Mouse (Mus musculus) testis, postnatal 10 days (tissue): Measurements from ENCODE around the gene Rgs5.

Source experiments
- DNase-seq: peaks from one replicate; pipeline ENCODE4 v3.0.0; 2021; ENCODE audit warnings: low spot score

Gene Rgs5

DNA sequence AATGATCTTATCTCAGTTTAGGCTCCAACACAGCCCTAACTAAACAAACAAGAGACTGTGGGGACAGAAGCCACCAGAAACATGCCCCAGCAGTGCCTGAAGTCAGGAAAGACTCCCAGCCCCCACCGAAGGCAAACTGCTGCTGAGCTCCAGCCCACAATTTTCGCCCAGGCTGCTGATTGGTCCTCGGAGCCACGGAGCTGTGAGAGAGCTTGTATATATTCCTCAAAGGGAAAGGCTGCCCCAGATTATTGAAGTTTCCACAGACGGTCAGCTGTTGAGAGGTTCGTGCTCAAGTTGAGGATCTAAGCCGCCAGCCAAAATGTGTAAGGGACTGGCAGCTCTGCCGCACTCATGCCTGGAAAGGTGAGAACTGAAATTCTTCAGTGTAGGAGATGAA is at the start of gene Rgs5:
Gene Rgs5 (plus strand): TSS at position 246 of the 400 bp plus-strand sequence.
- no peak for DNase-seq

DNA sequence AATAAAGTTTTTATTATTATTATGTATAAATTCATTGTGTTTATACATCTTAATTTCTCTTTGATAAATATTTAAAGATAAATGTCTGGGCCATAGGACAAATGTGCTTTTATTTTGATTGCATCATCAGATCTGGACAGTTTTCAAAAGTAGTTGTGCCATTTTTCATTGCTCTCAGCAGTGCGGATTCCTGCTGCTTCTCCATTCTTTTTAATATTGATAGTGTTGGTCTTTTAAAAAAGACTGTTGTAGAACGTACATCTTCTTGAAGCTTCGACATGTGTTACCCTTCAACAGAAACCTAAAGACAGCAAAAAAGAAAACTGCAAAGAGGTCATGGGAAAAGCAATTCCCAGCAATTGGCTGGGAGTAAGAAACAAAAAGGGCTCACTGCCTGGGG is 49.1 kb upstream of the Rgs5 start:
- no peak for DNase-seq

DNA sequence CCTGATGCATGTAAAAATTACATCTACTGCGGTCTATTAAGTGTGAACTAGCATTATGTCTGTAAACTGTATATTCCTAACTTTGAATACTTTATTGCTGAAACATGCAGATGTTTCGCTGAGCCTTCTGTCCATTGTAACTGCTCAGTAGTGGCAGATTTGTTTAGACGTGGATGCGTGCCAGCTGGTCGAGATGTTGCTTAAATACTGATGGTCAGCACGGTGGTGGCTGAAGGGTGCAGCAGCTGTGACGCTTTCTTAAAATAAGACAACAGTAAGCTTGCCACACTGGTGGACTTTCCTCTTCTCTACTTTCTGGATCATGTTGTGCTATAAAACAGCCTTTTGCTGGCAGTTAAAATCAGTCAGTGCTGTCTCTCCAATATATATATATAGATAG is 25.6 kb upstream of the Rgs5 start:
- DNase-seq: no peak

DNA sequence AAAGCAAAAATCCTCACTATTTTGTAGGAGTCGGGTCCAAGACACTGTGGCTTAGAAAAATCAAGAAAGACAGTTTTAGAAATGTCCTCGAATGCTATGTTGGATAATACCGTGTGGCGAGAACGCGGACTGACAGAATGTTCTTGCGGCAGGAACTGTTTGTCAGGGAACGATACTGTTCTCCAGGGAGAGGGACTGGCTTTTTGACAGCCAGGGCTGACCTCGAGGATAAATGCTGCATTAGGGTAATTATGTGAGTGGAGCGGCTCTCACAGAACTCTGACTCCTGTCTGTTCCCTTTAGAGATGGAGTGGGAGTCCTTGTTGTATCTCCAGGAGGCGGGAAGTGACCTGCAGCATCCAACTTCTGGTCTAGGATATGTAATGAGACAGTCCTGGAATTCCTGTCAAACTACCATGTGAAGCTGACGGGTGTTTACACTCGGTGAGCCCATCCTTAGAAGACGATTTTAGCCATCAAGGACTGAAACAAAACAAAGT is 18.0 kb upstream of the Rgs5 start:
- no peak for DNase-seq

DNA sequence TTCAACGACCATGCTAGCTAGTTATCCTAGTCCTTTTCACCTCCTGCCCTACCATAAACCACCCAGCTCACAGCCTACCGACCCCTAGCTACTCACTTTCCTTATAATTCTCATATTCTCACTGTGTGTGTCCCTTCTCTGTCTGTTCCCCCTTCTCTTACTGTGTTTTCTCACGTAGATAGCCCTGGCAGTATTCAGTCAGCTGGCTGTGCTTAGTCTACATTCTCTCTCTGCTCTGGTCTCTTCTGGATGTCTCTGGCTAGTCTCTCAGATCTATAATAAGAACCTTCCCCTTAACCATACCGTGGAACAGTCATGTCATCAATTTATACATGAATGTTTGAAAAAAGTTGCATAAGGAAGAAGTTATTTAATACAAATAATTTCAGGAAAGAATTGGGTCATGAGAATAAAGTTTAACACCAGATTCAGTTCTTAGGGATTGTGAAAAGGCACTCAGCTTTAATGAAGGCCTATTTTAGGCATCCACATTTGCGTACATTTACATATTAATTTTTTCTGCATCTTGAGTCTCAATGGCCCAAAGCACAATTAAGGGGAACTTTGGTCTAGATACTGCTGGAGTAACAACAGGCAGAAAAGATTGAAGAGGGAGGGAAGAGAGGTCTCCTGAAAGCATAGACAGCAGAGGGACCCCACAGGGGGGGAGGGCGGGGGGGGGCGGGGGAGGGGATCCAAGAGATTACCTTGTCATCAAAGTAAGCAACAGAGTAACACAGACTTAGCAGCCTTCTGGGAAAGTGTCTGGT is 10.2 kb upstream of the Rgs5 start:
- DNase-seq: no peak

DNA sequence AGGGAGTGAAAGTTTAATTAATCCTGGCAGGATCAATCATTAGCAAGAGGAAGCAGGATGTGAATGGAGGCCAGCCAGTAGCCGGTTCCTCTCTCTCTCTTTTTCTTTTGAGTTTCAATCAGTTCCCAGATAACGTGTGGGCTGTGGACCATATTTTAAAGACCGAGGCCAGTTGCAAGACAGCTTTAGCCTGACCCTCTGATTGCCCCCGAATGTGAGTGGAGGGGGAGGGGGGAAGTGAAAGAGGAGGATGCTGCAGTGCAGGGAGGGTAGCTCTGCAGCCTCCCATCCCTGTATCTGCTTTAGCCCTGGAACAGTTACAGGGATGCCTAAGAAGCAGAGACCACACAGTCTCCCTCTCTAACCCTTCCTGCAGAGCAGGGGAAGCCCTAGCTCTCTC is 4.2 kb downstream of the Rgs5 start:
- DNase-seq: no peak

DNA sequence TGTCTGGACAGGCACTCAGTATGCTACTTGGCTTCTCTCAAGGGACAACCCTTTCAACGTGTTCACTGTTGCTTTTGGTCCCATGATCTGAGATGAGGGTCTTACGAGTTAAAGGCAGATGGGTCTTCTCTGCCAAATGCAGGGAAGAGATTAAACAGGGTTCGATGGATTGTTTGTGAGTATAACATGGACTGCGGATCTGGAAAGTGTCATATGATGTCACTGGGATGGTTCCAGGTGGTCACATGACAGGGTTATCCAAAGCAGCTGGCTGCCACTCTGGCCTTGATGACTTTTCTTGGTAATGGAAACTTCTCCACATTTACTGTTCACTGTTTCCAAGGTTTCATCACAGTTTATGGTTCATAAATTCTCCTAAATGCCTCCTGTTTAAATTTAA is 12.0 kb downstream of the Rgs5 start:
- DNase-seq: no peak

DNA sequence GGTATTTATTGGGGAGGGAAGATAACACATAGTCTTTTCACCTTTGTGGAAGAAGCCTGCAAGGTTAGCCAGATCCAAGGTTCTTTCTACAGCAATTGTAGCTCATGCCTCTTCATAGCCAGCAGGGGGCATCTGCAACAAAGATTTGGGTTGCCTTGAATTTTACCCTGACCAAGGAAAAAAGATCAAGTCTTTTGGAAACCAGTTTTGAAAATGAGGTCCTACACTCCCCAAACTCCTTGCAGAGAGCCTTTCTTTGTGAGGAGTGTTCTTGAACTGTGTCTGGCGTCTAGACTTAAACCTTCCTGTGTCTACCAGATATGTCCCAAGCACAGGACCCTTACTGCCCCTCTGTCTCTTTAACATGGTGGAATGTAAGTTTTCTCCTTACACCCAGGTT is 15.4 kb downstream of the Rgs5 start:
- peak; percentile 43 for DNase-seq

DNA sequence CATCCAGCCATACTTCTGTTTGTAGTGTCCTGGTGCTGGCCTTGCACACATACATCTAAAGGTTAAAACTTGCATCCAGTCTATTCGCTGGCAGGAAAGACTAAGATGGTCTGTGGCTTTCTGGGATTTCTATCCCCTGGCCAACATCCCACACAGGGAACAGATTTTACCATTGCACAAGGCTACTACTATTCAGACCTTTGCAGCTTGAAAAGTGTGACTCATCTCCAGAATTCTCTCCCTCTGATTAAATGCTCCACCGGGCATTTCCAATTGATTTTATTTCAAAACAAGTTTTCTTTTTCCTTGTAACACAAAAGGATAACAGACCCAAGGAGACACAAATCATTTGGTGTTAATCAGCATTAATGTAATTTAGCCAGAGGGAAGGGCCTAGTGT is 16.5 kb downstream of the Rgs5 start:
- DNase-seq: no peak

DNA sequence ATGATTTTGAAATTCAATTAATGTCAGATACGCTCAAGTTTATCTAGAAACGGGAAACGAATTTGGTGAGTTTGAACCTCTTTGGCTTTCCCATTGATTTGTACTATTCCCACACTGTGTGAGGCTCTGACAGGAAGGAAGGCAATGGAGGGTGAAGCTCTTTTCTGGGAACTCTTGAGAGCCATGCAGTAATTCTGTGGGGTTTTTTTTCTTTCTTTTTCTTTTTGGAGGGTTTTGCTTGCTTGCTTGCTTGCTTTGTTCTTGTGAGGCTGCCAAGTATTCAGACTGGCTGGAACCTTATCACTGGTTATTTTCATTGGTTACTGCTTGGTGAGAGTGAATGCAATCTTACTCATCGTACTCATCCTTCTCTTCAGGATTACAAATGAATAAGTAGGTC is 17.0 kb downstream of the Rgs5 start:
- no peak for DNase-seq

DNA sequence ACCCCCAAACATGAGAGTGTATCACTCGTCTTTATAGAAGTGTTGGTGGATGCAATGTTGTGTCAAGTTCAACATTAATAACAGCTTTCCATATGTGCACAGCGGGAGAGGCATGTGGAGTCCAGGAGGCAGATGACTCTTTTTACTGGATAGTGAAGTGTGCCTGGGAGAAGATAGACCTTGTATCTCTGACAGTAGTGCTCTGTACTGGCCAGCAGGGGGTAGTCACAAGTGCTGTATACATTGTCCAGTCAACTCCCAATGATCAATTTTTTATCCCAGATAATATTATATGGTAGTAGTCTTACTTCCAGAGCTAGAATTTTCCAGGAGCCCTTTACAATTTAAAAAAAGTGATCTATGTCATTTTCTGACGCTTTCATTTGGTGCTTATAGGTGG is 18.8 kb downstream of the Rgs5 start:
- no peak for DNase-seq

DNA sequence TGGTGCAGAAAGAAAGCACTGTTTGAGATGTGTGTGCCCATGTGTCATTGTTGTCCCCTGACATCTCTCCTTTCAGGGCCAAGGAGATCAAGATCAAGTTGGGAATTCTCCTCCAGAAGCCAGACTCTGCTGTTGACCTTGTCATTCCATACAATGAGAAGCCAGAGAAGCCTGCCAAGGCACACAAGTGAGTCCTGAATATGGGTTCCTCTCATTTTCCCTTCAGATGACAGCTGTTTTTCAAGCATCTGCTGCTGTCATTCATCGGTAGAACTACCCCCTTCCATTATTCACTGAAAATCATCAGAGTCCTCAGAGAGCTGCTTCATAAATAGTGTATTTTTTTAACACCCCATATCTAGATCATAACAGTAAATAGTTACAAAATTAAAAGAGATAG is 21.4 kb downstream of the Rgs5 start:
- DNase-seq: no peak

DNA sequence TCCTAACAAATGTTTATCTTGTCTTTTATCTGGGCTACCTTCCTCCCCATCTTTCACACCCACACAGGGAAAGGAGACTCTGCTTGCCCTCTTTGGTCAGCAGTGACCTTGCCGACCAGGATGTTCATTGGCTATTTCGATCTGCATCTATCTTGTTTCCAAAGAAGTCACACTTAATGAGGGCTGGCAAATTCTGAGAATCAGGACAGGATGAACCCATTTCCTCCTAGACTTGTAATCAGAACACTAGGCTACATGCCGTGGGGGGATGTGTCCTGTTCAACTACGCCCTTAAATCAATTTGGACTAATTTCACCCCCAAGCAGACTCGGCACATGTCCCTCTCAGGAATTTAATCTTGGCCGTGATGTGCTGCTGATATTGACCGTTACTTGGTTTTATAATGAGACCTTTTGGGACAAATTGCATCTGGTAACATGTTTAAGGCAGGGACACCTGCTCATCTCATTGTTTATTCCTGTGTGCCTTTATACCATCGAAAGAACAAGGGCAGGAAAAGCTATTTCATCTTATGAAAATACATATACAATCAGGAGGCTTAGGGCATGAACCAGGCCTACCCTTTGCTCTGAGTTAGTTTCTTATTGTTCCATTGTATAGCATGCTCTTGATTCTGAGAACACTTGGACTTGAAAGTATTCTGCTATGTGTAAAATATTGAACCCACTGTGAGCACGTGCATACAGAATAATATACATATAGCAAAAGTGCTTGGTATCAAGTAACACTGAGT is 25.3 kb downstream of the Rgs5 start:
- DNase-seq: no peak

DNA sequence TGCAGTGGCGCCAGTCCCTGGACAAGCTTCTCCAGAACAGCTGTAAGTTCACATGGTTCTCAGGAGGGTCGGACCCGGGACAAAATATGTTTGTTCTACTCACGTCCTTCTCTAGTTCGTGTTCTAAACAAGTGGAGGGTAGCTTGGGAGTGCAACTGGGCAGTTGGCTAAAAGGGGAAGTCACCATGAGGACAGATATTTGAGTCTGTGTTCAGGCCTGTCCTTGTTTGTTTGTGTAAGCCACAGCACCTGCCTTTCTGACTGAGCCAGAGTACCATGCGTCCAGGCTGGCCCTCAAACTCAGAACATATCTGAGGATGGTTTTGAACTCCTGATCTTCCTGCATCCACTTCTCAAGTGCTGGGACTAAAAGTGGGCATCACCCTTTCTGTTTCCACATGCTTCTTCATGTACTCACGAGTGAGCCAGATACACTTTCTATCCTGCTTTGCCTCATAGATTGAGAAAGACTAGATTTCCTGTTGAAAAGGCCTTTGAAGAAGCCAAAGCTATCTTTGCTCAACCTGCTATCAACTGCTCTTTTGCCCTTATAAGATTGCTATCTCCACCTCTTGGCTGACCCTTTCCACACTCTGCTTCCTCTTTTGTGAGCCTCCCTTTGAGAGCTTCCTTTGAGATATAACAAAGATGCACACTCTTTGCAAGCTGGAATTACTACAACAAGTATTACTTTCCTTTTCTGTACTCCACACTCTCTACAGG is 27.6 kb downstream of the Rgs5 start:
- DNase-seq: no peak

DNA sequence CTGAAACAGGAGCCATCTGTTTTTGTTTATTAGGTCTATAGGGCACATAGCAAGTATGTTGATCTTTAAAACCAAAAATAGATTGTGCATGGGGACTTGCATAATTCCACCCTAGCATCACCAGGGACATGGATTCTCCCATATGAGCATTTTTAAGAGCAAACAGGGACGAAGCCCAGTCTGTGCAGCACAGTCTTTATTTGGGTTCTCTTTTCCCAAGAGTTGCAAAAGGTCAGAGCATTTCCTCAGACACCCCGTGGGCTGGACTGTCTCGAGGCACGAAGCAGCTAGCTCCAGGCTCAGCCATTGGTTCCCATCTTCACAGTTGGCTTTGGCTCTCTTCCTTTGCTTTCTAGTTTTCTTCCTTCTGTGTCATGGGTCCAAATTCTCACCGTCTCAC is 30.0 kb downstream of the Rgs5 start:
- DNase-seq: no peak

DNA sequence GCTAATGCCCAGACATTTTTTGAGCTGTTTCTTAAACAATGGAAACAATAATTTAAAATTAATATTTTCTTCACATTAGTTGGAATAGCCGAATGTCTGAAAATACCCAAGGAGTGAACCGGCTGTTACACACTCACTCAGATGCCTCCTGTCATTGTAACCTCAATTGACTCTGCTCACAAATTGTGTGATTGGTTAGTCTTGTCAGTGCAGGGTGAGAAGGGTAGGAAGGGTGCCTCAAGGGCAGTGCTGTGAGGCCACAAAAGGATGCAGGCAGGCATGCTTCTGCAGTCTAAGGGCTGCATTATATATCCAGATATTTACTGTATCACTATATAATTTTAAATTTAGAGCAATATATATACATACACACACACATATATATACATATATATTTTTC is 37.7 kb downstream of the Rgs5 start:
- DNase-seq: no peak

DNA sequence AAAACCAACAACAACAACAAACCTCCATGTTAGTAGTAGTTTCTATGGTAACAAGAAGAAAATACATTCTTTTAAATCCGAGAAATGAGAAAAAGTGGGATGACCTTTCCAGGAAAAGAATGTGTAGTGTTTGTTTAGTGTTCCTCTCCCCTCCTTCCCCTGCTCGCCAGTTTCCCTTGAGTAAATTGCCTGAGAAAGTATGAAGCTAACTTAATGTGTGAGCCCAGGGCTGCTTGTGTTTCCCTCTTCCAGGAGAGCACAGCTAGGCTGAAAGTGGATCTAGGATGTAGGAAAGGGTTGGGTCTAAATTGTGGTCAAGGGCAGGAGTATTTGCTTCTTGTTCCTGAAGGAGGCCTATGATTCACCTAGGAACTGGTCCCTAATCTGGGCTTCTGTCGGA is 38.2 kb downstream of the Rgs5 start:
- no peak for DNase-seq

DNA sequence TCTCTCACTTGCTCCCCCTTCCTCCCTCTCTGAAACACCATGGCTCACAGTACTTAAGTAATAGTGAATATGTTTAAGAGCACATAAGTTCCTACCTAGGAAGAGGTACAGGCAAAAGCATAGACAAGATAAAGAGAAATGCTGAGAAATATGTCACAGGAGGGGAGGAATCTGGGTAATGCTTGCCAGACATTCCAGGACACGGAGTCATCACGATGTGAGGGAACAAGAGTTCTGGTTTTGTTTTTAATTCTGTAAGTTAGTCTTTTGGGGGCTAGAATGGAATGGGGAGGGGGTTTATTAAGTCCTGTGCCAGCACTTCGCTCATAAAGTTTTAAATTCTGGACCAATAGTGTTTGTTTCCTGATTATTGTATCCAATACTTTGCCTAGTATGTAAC is 40.1 kb downstream of the Rgs5 start:
- no peak for DNase-seq

DNA sequence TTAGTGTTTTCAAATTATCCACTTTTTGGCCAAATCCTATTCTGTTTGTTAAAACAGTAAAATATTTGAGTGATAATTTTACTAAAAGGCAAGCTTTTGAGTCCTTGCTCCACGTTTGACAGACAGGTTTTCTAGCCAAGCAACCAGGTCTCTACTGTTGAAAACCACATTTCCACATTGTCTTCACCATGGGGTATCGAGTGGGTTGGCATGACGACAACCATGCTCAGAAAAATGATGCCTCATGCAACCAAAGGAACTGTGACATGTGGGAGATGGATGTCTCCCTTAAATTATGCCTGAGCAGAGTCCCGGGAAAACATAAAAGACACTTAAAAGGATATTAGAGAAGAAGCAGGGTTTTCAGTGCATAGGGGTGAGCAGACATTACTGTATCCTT is 41.9 kb downstream of the Rgs5 start:
- no peak for DNase-seq

DNA sequence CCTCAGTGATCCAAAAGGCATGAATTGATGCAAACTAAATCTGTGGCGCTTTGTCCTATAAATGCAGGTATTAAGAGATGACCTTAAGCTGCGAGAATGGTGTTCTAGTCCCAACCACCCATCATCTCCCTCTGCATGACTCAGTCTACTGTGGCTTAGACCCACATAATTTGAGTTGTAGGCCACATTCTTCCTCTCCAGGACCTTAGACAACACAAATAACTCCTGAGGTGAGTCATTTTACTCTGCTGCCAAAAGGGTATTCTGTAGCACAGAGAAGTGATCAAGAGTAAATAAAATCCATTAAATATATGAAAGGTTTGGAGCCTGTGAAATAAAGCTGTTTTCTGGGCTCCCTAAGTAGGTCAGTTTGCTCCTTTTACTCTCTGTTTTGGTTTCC is 43.9 kb downstream of the Rgs5 start:
- no peak for DNase-seq

DNA sequence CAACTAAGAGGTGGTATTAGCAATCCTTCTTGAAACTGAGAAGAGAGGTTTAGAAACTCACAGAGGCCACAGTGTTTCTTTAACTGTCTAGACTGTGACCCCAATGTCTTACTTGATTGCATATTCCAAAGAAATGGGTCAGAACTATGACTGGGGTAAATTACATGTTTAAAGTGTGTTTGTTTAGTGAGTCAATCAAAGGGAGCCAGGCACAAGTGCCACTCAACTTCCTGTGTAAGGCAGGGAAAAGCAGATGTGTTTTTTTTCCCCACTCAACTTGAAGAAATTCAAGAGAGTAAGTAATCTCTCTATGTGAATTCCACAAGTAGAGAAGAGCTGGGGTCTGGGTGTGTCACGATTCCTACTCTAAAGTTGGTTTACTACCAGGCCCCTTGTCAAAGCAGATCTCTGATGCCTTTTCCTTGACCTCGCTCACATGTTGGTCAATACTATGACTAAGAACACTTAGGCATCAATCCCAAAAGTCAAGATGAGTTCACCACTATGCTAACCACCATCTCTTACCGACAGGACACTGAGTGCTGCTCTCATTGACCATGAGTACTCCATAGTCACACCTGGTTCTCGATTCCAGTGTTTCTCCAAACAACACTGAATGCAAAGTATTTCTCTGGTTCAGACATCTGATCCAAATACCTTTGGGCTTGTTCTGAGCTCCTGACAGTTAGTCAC is 49.2 kb downstream of the Rgs5 start:
- DNase-seq: no peak

DNA sequence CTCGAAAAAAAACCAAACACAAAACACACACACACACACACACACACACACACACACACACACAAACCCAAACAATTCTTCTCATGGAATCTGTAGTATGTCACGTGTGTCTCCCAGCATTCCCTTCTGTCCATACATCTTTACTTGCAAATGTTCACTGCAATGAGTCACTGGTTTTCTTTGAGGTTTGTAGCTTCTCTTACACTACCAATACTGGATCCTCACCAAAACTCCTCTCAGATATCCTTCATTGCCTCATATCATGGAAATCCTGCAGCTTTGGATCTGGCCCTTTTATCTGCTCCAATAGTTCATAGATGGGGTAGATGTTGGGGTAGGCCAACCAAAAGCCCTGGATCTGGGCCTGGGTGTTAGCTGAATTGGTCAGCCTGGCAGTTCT is 66.5 kb downstream of the Rgs5 start:
- DNase-seq: no peak
